Mouse (Mus musculus): ENCODE data around the gene Ccl1. TPM values are rescaled to one million over a fixed set of nuclear protein-coding genes. Genes with fewer than 3 reads are reported as not detected.

The Ccl1 gene
- total RNA-seq (2021) = not detected

- intact Hi-C loops (cut with DNase I) = no loop called here
- no peak for DNase-seq (ENCODE audit: low spot score in 2 of 2)
Measured at GRCm38 (mm10) chr11:82305590-82305989, at the start of gene Ccl1. Gene Ccl1, minus strand, starts transcription at chr11:82305690.

GRCm38 (mm10) chr11:82351039-82351438 lies 45.5 kb upstream of the Ccl1 start:
- DNase-seq (ENCODE audit: low spot score in 2 of 2) = peak; percentile 30 to 41
- intact Hi-C loops (cut with DNase I) = no loop called here

- DNase-seq (ENCODE audit: low spot score in 2 of 2) = no peak
- intact Hi-C loops (cut with DNase I) = no loop called here
Measured at GRCm38 (mm10) chr11:82340900-82341299, 35.4 kb upstream of the Ccl1 start.

GRCm38 (mm10) chr11:82340416-82340815 lies 34.9 kb upstream of the Ccl1 start:
- DNase-seq (ENCODE audit: low spot score in 2 of 2) = no peak
- intact Hi-C loops (cut with DNase I) = no loop called here

DNA sequence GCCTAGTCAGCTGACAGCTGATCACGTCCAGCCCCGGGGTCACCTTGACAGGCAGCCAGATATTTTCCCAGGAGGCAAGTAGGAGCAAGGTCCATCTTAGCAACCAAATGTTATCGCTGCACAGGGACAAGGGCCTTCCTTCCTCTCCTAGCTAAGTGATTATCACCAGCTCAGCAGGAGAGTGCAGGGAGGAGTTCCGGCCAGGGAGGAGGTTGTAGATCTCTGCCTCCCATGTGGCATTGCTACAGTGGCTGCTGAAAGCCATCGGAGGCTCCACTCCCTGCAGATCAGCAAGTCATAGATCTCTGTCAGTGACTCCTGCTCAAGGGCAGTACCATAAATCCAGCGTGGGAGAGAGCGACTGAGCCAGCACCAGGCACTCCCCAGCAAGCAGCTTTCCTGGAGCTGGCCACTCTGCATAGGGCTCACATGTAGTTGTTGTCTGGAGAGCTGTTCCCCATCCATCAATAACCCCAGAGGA lies 34.5 kb upstream of the Ccl1 start:
- intact Hi-C loops (cut with DNase I) = no loop called here
- DNase-seq (ENCODE audit: low spot score in 2 of 2) = no peak

DNA sequence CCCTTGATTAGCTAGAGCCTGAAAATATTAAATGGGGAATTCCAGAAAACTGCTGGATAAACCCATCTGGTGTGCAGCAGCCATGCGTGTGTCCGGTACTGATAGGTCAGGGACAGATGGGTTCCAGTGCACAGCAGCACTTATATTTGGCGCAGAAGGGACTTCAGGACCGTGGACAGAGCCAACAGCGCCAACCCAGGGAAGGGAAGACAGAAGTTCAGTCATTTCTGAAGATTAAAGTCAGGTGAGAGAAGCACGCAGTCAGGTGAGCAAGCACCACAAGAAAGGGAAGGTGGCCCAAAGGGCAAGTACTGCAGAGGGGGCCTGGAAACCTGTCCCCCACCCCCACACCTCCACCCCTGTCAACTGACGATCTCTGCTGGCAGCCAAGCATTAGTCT lies 7.7 kb upstream of the Ccl1 start:
- DNase-seq (ENCODE audit: low spot score in 2 of 2) = no peak
- intact Hi-C loops (cut with DNase I) = no loop called here

DNA sequence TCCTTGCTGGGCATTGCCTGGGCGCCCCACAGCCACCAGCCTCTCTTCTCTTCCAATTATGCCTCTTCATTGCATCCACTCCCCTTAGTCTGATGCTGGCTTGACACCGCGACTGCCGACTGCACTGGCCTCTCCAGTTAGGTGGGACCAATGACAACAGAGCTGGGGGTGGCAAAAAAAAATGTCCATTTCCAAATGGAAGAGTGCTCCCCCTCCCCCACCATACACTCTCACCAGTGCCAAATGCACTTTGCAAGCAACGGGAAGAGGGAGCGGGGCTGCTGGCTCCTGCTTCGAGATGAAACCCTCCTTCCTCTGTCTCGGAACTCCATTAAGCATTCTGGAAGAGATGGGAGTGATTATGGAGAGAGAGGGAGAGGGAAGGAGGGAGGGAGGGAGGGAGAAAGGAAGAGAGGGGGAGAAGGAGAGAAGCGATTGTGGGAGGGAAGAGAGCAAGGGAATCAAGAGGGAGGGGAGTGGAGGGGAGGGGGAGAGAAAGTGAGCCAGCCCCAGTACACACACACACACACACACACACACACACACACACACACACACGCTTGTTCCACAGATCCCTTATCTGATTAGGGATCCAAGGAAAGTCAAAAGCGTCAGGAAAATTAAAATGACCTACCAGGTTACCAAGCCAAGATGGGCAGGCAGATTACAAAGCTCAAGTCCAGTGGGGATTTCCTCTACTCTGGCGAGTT lies 5.0 kb upstream of the Ccl1 start:
- intact Hi-C loops (cut with DNase I) = no loop called here
- DNase-seq (ENCODE audit: low spot score in 2 of 2) = no peak

GRCm38 (mm10) chr11:82297895-82298294 lies 7.6 kb downstream of the Ccl1 start:
- intact Hi-C loops (cut with DNase I) = no loop called here
- DNase-seq (ENCODE audit: low spot score in 2 of 2) = no peak

DNA sequence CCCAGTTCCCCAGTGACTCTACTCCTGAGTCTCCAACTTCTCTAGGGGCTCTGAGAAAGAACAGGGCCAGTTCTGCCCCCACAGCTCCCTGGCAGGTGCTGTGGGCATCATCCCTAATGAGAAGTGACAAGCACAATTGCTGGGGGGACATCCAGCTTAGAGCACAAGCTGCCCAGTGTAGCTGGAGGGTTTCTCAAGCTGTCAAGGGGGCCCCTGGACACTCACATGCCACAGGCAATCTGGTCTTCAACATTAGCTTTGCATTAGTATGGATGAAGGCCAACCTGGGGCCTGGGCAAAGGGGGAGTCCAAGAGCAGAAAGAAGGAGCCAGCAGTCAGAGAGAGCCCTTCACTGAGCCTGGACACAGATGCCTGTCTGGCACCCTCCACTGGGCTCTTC lies 14.6 kb downstream of the Ccl1 start:
- intact Hi-C loops (cut with DNase I) = no loop called here

DNA sequence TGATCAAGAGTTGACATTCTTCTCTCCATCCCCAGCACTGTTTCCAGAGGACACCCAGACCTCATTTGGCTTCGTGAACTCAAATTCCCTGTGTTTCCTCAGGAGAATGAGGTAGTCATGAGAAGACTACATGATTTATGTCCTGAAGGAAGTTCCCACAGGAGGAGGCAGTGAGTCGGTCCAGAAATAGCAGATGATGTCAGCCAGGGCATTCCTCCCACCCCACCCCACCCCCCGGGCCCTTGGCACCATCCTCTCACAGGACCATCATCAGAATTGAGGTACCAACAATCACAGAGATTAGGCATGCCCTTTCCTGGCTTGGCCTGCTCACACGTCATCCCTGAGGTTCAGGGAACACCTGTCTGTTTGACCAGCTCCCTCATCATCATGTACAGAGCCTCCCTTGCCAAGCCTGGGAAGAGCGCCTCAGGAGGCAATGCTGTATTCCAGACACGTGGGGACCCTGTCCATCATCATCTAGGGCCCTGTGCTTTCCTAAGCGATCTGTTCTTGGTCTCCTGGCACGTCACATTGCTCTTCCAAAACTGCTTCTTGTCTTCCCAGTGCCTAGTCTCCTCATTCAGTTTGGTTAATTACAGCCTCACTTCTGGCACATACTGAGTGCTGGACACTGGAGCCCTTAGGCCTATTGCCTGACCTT lies 31.2 kb downstream of the Ccl1 start:
- no peak for DNase-seq (ENCODE audit: low spot score in 2 of 2)
- intact Hi-C loops (cut with DNase I) = no loop called here

More for the DNA sequence above, 14.6 kb downstream of the Ccl1 start:
- no peak for DNase-seq (ENCODE audit: low spot score in 2 of 2)

DNA sequence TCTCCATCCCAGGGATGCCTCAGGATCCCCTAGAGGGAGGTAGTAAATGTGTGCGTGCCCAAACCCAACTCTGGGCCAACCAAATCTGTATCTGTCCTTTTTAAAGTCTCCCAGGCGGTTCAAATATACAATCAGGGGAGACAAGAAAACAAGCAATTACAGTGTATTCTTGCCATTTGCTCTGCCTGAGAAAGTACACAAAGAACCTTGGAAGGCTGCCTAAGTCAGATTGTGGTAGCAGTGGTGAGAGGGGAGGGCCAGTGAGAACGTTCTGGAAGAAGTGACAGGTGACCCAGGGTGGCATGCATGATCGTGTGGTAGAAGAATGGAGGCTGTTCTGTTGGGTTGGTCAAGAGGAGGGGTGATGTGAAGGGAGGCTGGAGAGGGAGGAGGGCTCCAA lies 46.4 kb downstream of the Ccl1 start:
- no peak for DNase-seq (ENCODE audit: low spot score in 2 of 2)
- intact Hi-C loops (cut with DNase I) = no loop called here

GRCm38 (mm10) chr11:82255601-82256000 lies 49.9 kb downstream of the Ccl1 start:
- intact Hi-C loops (cut with DNase I) = no loop called here
- peak; percentile 18 to 27 for DNase-seq (ENCODE audit: low spot score in 2 of 2)

DNA sequence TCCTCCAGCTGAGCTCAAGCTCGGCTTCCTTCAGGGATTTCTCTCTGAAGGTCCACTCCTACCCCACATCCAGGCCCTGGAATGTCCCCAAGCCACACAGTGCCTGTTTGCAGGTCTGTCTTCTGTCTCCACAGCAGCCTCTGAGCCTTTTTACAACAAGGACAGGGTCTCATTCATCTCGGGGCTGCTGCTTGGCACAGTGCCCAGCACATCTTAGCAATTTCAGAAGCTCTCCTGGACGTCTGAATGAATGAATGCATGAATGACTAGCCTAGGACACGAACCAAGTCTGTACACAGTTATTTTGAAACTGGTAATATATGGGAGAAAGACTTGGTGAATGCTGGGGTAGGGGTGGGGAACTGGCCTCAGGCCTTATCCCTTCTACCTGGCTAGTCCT lies 52.1 kb downstream of the Ccl1 start:
- no peak for DNase-seq (ENCODE audit: low spot score in 2 of 2)
- intact Hi-C loops (cut with DNase I) = no loop called here

- no peak for DNase-seq (ENCODE audit: low spot score in 2 of 2)
- intact Hi-C loops (cut with DNase I) = no loop called here
Measured at GRCm38 (mm10) chr11:82251251-82251650, 54.2 kb downstream of the Ccl1 start.

- DNase-seq (ENCODE audit: low spot score in 2 of 2) = no peak
- intact Hi-C loops (cut with DNase I) = no loop called here
Measured at GRCm38 (mm10) chr11:82249945-82250344, 55.5 kb downstream of the Ccl1 start.

DNA sequence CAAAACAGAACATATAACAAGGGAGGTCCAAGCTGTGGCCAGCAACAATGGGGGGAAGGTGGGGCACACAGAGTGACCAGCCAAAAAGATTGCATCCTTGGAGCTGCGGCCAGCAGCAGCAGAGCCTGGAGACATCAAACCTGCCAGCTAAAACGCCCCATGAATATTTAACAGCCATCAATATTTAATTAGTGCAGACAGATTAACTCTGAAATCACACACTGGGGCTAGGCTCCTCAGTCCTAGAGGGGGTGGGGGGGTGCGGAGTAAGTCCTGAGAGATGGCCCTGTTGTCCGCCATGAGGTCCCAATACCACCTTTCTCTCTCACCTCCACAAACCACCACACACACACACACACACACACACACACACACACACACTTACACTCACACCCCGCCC lies 68.1 kb downstream of the Ccl1 start:
- no peak for DNase-seq (ENCODE audit: low spot score in 2 of 2)
- intact Hi-C loops (cut with DNase I) = loop anchor here (5.0 to 10.0 kb wide), 2 partner anchors 165 to 447 kb away; no protein-coding TSS in a partner anchor

DNA sequence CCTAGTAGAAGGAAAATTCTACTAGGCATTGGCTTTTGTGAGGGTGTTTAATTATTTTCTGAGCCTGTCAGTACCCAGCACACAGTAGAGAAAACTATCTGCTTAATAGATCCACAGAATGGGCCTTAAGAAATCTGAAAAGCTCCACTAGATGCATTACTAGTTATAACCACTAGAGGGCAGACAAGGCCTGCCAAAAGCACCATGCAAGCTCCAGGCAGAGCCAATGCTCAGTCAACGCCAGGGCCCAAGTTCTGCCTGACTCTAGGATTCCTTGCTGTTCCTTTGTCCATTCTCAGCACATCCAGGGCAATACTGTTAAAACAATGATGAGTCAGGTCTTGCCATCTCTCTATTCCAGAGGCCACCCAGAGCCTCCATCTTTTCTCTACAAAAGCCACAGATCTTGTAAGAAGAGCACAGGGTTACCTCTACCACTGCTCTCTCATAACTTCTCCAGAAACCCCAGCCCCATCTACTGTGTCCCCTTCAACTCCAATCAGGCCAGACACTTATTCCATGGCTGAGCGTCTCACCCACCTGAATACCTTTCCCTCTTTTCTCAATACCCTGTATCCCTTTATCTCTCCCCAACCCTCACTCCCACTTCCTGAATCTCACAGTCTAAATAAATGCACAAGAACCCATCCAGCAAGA lies 69.8 kb downstream of the Ccl1 start:
- intact Hi-C loops (cut with DNase I) = loop anchor here (2.0 to 10.0 kb wide), 4 partner anchors 167 to 655 kb away; partner anchors contain the start of gene Rad51d
- DNase-seq (ENCODE audit: low spot score in 2 of 2) = peak in 1 of 2 experiments; percentile 18

DNA sequence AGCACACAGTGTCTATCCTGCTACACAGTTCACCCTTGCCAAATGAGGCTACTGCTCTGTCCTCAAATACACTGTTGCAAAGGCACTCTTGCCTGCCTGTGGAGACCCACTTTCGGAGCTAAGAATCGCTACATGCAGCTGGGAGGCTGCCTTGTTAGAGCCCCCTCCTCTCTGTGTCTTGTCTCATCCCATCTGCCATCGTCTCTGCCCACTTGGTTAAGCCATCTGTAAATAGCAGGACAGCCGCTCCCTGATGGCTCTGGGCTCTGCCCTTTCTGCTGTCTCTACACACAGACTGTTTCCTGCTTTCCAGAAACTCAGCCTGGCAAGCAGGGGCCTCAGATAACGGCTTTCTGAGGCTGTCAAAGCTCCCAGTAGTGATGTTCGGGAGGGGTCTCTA lies 71.5 kb downstream of the Ccl1 start:
- DNase-seq (ENCODE audit: low spot score in 2 of 2) = no peak

GRCm38 (mm10) chr11:82226976-82227375 lies 78.5 kb downstream of the Ccl1 start:
- no peak for DNase-seq (ENCODE audit: low spot score in 2 of 2)
- intact Hi-C loops (cut with DNase I) = no loop called here

More for the DNA sequence above, 71.5 kb downstream of the Ccl1 start:
- intact Hi-C loops (cut with DNase I) = loop anchor here (2.0 to 10.0 kb wide), 3 partner anchors 451 to 657 kb away; partner anchors contain the start of gene Rad51d

- intact Hi-C loops (cut with DNase I) = no loop called here
- no peak for DNase-seq (ENCODE audit: low spot score in 2 of 2)
Measured at GRCm38 (mm10) chr11:82225936-82226335, 79.6 kb downstream of the Ccl1 start.

Data from left cerebral cortex, postnatal 36 days (tissue).